Mouse (Mus musculus) olfactory bulb, adult 2 months (tissue): ENCODE data around the gene Pm20d1. TPM values are rescaled to one million over a fixed set of nuclear protein-coding genes. Genes with fewer than 3 reads are reported as not detected.
A peak's percentile ranks its signal among the peaks of the same experiment; 100 is the strongest.

Experiments
- H3K27ac ChIP-seq: fragments of 200-500 bp; 2 replicates; pipeline ENCODE4 v1.5.1; 2012; ENCODE audit warnings: low read depth, low read length; ENCODE audit not compliant: insufficient read depth
- H3K4me1 ChIP-seq: fragments of 200-500 bp; 2 replicates; pipeline ENCODE4 v1.6.1; 2012; ENCODE audit warnings: low read length; ENCODE audit not compliant: control insufficient read depth, insufficient read depth
- H3K4me3 ChIP-seq: fragments of 200-500 bp; 2 replicates; pipeline ENCODE4 v1.5.1; 2012; ENCODE audit warnings: mild to moderate bottlenecking, low read depth, low read length, moderate library complexity; ENCODE audit not compliant: insufficient read depth
- CTCF ChIP-seq: fragments of 200-500 bp; IDR thresholded peaks from 2 replicates; pipeline ENCODE4 v1.5.1; 2012; ENCODE audit warnings: low read depth, mild to moderate bottlenecking, low read length, moderate library complexity; ENCODE audit not compliant: insufficient read depth
- POLR2A ChIP-seq: fragments of 200-500 bp; IDR thresholded peaks from 2 replicates; pipeline ENCODE4 v1.6.1; 2012; ENCODE audit warnings: mild to moderate bottlenecking, low read depth, low read length, moderate library complexity; ENCODE audit not compliant: insufficient read depth
- WGBS: fragments of 180-500 bp; shearing (Covaris S2); methylation state at CpG from one replicate; pipeline ENCODE4 v1.1.7; 2018; 5-methylcytosine and 5-hydroxymethylcytosine counted together
- polyA plus RNA-seq: library from polyadenylated mRNA; stranded (reverse); fragments of >200 nt; gene quantifications from 2 replicates; pipeline ENCODE4 v1.2.4, GENCODE M21; 2012; ENCODE audit warnings: low replicate concordance; ENCODE audit not compliant: missing spikeins, insufficient read depth, insufficient read length

Pm20d1 gene
- polyA plus RNA-seq, 1 experiment = not detected

GRCm38 (mm10) chr1:131758796-131759195 lies 38.4 kb upstream of the Pm20d1 start:
- Histone ChIP-seq H3K27ac (no peak overlapping the region), H3K4me3 (no peak overlapping the region), H3K4me1 (peaks cover 9% of the 10 kb centered on the region)
- TF ChIP-seq CTCF (no peak), POLR2A (no peak)
- 77% methylated on average over 7 of the region's 7 CpGs for WGBS

- Histone ChIP-seq H3K4me1 (peaks cover 5% of the 10 kb centered on the region), H3K4me3 (no peak overlapping the region), H3K27ac (no peak overlapping the region)
- TF ChIP-seq CTCF = no peak
- TF ChIP-seq POLR2A = no peak
- 76% methylated on average over 9 of the region's 9 CpGs for WGBS
Observed at GRCm38 (mm10) chr1:131759667-131760427, 37.3 kb upstream of the Pm20d1 start.

GRCm38 (mm10) chr1:131760428-131760820 lies 36.8 kb upstream of the Pm20d1 start:
- H3K27ac ChIP-seq = no peak overlapping the region
- H3K4me1 ChIP-seq = no peaks in the 10 kb centered on the region
- H3K4me3 ChIP-seq = no peak overlapping the region
- TF ChIP-seq POLR2A = no peak
- TF ChIP-seq CTCF = no peak
- WGBS = 82% methylated on average over 3 of the region's 3 CpGs

- Histone ChIP-seq H3K27ac (no peak overlapping the region), H3K4me1 (no peaks in the 10 kb centered on the region), H3K4me3 (no peak overlapping the region)
- WGBS = 89% methylated on average over 13 of the region's 13 CpGs
- TF ChIP-seq POLR2A (no peak), CTCF (no peak)
Observed at GRCm38 (mm10) chr1:131761079-131761831, 35.9 kb upstream of the Pm20d1 start.

- 77% methylated on average over 9 of the region's 9 CpGs for WGBS
- Histone ChIP-seq H3K4me3 (no peak overlapping the region), H3K27ac (no peak overlapping the region), H3K4me1 (no peaks in the 10 kb centered on the region)
- TF ChIP-seq CTCF = no peak
- no peak for TF ChIP-seq POLR2A
Observed at GRCm38 (mm10) chr1:131763683-131764082, 33.5 kb upstream of the Pm20d1 start.

GRCm38 (mm10) chr1:131764581-131765338 lies 32.4 kb upstream of the Pm20d1 start:
- H3K4me3 ChIP-seq = no peak overlapping the region
- 63% methylated on average over 8 of the region's 8 CpGs for WGBS
- no peaks in the 10 kb centered on the region for H3K4me1 ChIP-seq
- TF ChIP-seq POLR2A (no peak), CTCF (no peak)
- H3K27ac ChIP-seq = no peak overlapping the region

GRCm38 (mm10) chr1:131765357-131766001 lies 31.7 kb upstream of the Pm20d1 start:
- TF ChIP-seq POLR2A (no peak), CTCF (peak; percentile 79)
- Histone ChIP-seq H3K27ac (no peak overlapping the region), H3K4me1 (no peaks in the 10 kb centered on the region), H3K4me3 (no peak overlapping the region)
- 14% methylated on average over 11 of the region's 11 CpGs for WGBS

GRCm38 (mm10) chr1:131769296-131769695 lies 27.9 kb upstream of the Pm20d1 start:
- no peaks in the 10 kb centered on the region for H3K4me1 ChIP-seq
- H3K4me3 ChIP-seq = no peak overlapping the region
- H3K27ac ChIP-seq = no peak overlapping the region
- 79% methylated on average over 3 of the region's 3 CpGs for WGBS
- TF ChIP-seq POLR2A (no peak), CTCF (no peak)

GRCm38 (mm10) chr1:131770656-131771055 lies 26.5 kb upstream of the Pm20d1 start:
- TF ChIP-seq POLR2A (no peak), CTCF (no peak)
- Histone ChIP-seq H3K27ac (no peak overlapping the region), H3K4me3 (no peak overlapping the region), H3K4me1 (no peaks in the 10 kb centered on the region)
- WGBS = 37% methylated on average over 4 of the region's 4 CpGs
